Mouse (Mus musculus) CH12.LX (cell line): Measurements from ENCODE around the gene Syt1.

Experiments used
- CTCF ChIP-seq, 2 experiments: IDR thresholded peaks in 1 of 2; conservative IDR thresholded peaks in 1 of 2; 2 replicates each; pipeline ENCODE4 v1.5.1; 2011 to 2012; ENCODE audit warnings: low read depth in 2 of 2, low read length in 2 of 2, improper control_type of control experiment in 1 of 2, inconsistent platforms in 1 of 2, mild to moderate bottlenecking in 1 of 2, moderate library complexity in 1 of 2
- ELF1 ChIP-seq: IDR thresholded peaks from 2 replicates; pipeline ENCODE4 v1.6.1; 2014; ENCODE audit warnings: low read depth, mild to moderate bottlenecking, inconsistent platforms, low read length, improper control_type of control experiment
- EP300 ChIP-seq: IDR thresholded peaks from 2 replicates; pipeline ENCODE4 v1.6.1; 2011; ENCODE audit warnings: low read length, improper control_type of control experiment
- IRF4 ChIP-seq: IDR thresholded peaks from 2 replicates; pipeline ENCODE4 v1.6.1; 2014; ENCODE audit warnings: low read depth, mild to moderate bottlenecking, inconsistent platforms, low read length, improper control_type of control experiment
- JUND ChIP-seq: conservative IDR thresholded peaks from 2 replicates; pipeline ENCODE4 v1.6.1; 2011; ENCODE audit warnings: low read depth, low read length, improper control_type of control experiment
- MAX ChIP-seq: IDR thresholded peaks from 2 replicates; pipeline ENCODE4 v1.6.1; 2011; ENCODE audit warnings: low read length, improper control_type of control experiment
- POLR2A ChIP-seq: IDR thresholded peaks from 2 replicates; pipeline ENCODE4 v1.6.1; 2011; ENCODE audit warnings: low read depth, mild to moderate bottlenecking, improper control_type of control experiment, low read length
- POLR2AphosphoS2 ChIP-seq: IDR thresholded peaks from 2 replicates; pipeline ENCODE4 v1.6.1; 2011; ENCODE audit warnings: low read depth, low read length, improper control_type of control experiment
- USF1 ChIP-seq: IDR thresholded peaks from 2 replicates; pipeline ENCODE4 v1.6.1; 2014; ENCODE audit warnings: low read depth, mild to moderate bottlenecking, inconsistent platforms, low read length, improper control_type of control experiment
- ZC3H11A ChIP-seq: IDR thresholded peaks from 2 replicates; pipeline ENCODE4 v1.6.1; 2012; ENCODE audit warnings: low read depth, mild to moderate bottlenecking, inconsistent platforms, low read length, improper control_type of control experiment

DNA sequence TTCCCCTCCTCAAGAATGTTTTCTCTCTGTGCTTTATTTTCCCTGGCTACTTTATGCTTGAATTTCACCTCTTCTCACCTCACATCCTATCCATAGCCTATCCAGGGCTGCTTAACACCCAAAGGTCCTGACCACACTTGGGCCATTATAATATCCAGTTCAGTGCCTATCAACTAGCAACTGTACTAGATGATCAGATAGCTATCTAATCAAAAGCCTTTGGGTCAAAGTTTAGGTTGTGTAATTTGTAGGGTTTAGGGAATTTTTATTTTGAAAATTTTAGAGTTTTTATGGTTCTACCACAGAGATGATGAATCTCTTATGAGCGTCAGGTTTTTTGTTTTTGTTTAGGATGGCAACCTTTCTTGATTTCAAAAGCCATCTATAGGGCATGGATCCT is 125.0 kb downstream of the Syt1 start:
- TF ChIP-seq ELF1, result no peak
- TF ChIP-seq CTCF (conservative IDR thresholded peaks at IDR 0.05 in 1 of 2, IDR thresholded peaks at IDR 0.05 in 1 of 2; ENCODE audit: low read depth in 2 of 2, low read length in 2 of 2), result no peak
- TF ChIP-seq USF1, result no peak
- no peak for TF ChIP-seq JUND
- TF ChIP-seq POLR2AphosphoS2, result no peak
- TF ChIP-seq IRF4, result no peak
- no peak for TF ChIP-seq EP300
- no peak for TF ChIP-seq POLR2A
- TF ChIP-seq MAX, result no peak
- no peak for TF ChIP-seq ZC3H11A
